In the genomic region with DNA sequence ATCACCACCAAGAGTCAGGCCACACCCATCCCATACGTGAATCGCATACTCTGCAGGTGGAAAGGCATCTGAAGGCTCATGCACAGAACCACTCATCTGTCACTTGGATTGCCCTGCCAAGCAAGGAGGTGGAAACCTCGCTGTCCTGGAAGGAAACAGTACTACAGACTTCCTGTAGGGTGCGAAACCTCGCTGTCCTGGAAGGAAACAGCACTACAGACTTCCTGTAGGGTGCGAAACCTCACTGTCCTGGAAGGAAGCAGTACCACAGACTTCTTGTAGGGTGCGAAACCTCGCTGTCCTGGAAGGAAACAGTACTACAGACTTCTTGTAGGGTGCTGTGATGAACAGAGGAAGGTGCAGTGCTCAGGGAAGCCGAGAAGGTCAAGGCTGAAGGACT, we compare ENCODE assay signal across 17 mouse cellular contexts. TPM values are rescaled to one million over a fixed set of nuclear protein-coding genes. Genes with fewer than 3 reads are reported as not detected.
A peak's percentile ranks its signal among the peaks of the same experiment; 100 is the strongest.
DNase-seq lines count a peak whose midpoint lies in the region; ATAC-seq and TF ChIP-seq lines count a peak whose summit lies in the region.
"Had no signal": no experiment of that assay in that cellular context is flagged by ENCODE, and none has a peak within 500 bp of the region (broad histone marks: within the 10 kb centered on the region; RNA-seq: fewer than 3 reads in every experiment).

No protein-coding gene starts in this region.

- H3K9me3 ChIP-seq in liver, postnatal 0 days (ENCODE audit: low read length): no peaks in the 10 kb centered on the region
- no peaks in the 10 kb centered on the region for H3K9me3 ChIP-seq in liver, embryonic 11.5 days (ENCODE audit: control insufficient read depth, low read length)
- H3K9me3 ChIP-seq in kidney, embryonic 16.5 days (ENCODE audit: low read length): no peaks in the 10 kb centered on the region
- H3K9me3 ChIP-seq: midbrain, embryonic 10.5 days had no signal

- H3K36me3 ChIP-seq in liver, postnatal 0 days (replicated peaks; ENCODE audit: insufficient read depth, low read length): no peaks in the 10 kb centered on the region
- H3K36me3 ChIP-seq in liver, embryonic 11.5 days (ENCODE audit: control insufficient read depth, insufficient read depth, low read length): no peaks in the 10 kb centered on the region
- no peaks in the 10 kb centered on the region for H3K36me3 ChIP-seq in kidney, embryonic 16.5 days (ENCODE audit: insufficient read depth, low read length)
- H3K36me3 ChIP-seq: midbrain, embryonic 10.5 days had no signal

- intact Hi-C loops in gastrocnemius, adult 2 months (cut with DNase I): no loop called here

- no peak overlapping the region for H3K27ac ChIP-seq in liver, postnatal 0 days (ENCODE audit: low read depth)
- H3K27ac ChIP-seq in liver, embryonic 11.5 days (ENCODE audit: low read depth, low read length): no peak overlapping the region
- no peak overlapping the region for H3K27ac ChIP-seq in kidney, embryonic 16.5 days (ENCODE audit: low read length)
- no peak overlapping the region for H3K27ac ChIP-seq in gastrocnemius, adult 2 months
- H3K27ac ChIP-seq: midbrain, embryonic 10.5 days had no signal

- H3K9ac ChIP-seq in liver, postnatal 0 days (replicated peaks): no peak overlapping the region
- H3K9ac ChIP-seq in liver, embryonic 11.5 days (ENCODE audit: low read depth, low read length): no peak overlapping the region
- H3K9ac ChIP-seq in kidney, embryonic 16.5 days (replicated peaks; ENCODE audit: low read length): no peak overlapping the region

- TF ChIP-seq EP300 in liver, postnatal 0 days (IDR thresholded peaks at IDR 0.05; ENCODE audit: low read depth): no peak

- DNase-seq in liver, postnatal 0 days: no peak
- no peak for DNase-seq in liver, embryonic 11.5 days (ENCODE audit: low spot score)
- DNase-seq in ES-CJ7 (ENCODE audit: low read depth, low spot score): peak; percentile 54
- DNase-seq in gastrocnemius, adult 2 months: no peak
- no peak for DNase-seq in ovary, postnatal 36 days (ENCODE audit: low spot score)
- DNase-seq: cerebellum, postnatal 25 days; gastrocnemius, postnatal 36 days; heart, postnatal 36 days; kidney, postnatal 10 days; lung, postnatal 10 days; right cerebral cortex, postnatal 14 days had no signal

- no peak for ATAC-seq in liver, postnatal 0 days
- no peak for ATAC-seq in liver, embryonic 11.5 days (replicated peaks; ENCODE audit: low FRiP score)
- ATAC-seq in activated CD4-positive, CD25-positive, alpha-beta regulatory T cell, adult 4 months: peak; percentile 66
- ATAC-seq in monocyte, adult 5-6 weeks (replicated peaks; ENCODE audit: insufficient number of reproducible peaks, low FRiP score, low TSS enrichment, poor library complexity, severe bottlenecking): 0 out of 2 replicates have a peak, but pooled peaks have one; percentile 36
- ATAC-seq in kidney, embryonic 16.5 days (ENCODE audit: low FRiP score, low TSS enrichment): no peak

- H3K4me1 ChIP-seq in liver, postnatal 0 days (ENCODE audit: insufficient read depth): no peaks in the 10 kb centered on the region
- H3K4me1 ChIP-seq in liver, embryonic 11.5 days (replicated peaks; ENCODE audit: control insufficient read depth, insufficient read depth, low read length): no peaks in the 10 kb centered on the region
- H3K4me1 ChIP-seq in kidney, embryonic 16.5 days (ENCODE audit: insufficient read depth, low read length): no peaks in the 10 kb centered on the region
- H3K4me1 ChIP-seq: midbrain, embryonic 10.5 days had no signal

- 46% methylated on average over 9 of the region's 9 CpGs for WGBS in liver, postnatal 0 days (ENCODE audit: insufficient replicate concordance)
- 47% methylated on average over 9 of the region's 9 CpGs for WGBS in liver, embryonic 11.5 days
- 74% methylated on average over 9 of the region's 9 CpGs for WGBS in kidney, embryonic 16.5 days

- no peak overlapping the region for H3K4me2 ChIP-seq in liver, postnatal 0 days (ENCODE audit: low read depth, low read length)
- H3K4me2 ChIP-seq in liver, embryonic 11.5 days: no peak overlapping the region
- H3K4me2 ChIP-seq in kidney, embryonic 16.5 days (replicated peaks; ENCODE audit: low read depth, low read length): no peak overlapping the region
- H3K4me2 ChIP-seq: heart, embryonic 11.5 days had no signal

- no peak overlapping the region for H3K4me3 ChIP-seq in liver, postnatal 0 days (ENCODE audit: low read depth, low read length)
- H3K4me3 ChIP-seq in liver, embryonic 11.5 days (ENCODE audit: low read depth, low read length): no peak overlapping the region
- H3K4me3 ChIP-seq in kidney, embryonic 16.5 days (ENCODE audit: low read length): no peak overlapping the region
- no peak overlapping the region for H3K4me3 ChIP-seq in gastrocnemius, adult 2 months
- H3K4me3 ChIP-seq: midbrain, embryonic 10.5 days; myocyte had no signal

- peaks cover 4% of the 10 kb centered on the region; the same call in 1 of the 2 replicates for H3K27me3 ChIP-seq in liver, postnatal 0 days (ENCODE audit: insufficient read depth, low read length)
- no peaks in the 10 kb centered on the region for H3K27me3 ChIP-seq in liver, embryonic 11.5 days (replicated peaks; ENCODE audit: control insufficient read depth, insufficient read depth, low read length)
- H3K27me3 ChIP-seq in kidney, embryonic 16.5 days (ENCODE audit: insufficient read depth, low read length): no peaks in the 10 kb centered on the region

- TF ChIP-seq CTCF in liver, postnatal 0 days (IDR thresholded peaks at IDR 0.05; ENCODE audit: low read depth): 0 out of 2 replicates have a peak, but pooled peaks have one; percentile 4
- no peak for TF ChIP-seq CTCF in gastrocnemius, adult 2 months (IDR thresholded peaks at IDR 0.05)

RNA-seq across cellular contexts. Expression of a gene that starts 8.6 kb away (rescaled TPM):
- 22.2 and 23.8 TPM in 2 replicates for polyA plus RNA-seq in liver, postnatal 0 days (2015; fragmentation: Nextera tagmentation; extraction: Ambion mirVana)
- 65.3 and 71.2 TPM in 2 replicates for polyA plus RNA-seq in liver, embryonic 11.5 days (2014; fragmentation: Nextera tagmentation; extraction: Ambion mirVana)
- 10 to 100 TPM; 29.3 to 29.8 TPM for polyA plus RNA-seq in activated CD4-positive, CD25-positive, alpha-beta regulatory T cell, adult 4 months (2017; shearing (Covaris generic))
- total RNA-seq in monocyte, adult 5-6 weeks (2017): 15.1 to 23.1 TPM (median 21.2 TPM) in 3 replicates
- polyA plus RNA-seq in kidney, embryonic 16.5 days (2015; fragmentation: Nextera tagmentation; extraction: Ambion mirVana): 81.0 and 82.4 TPM in 2 replicates
- 10 to 100 TPM; 17.9 to 19.6 TPM for total RNA-seq in gastrocnemius, adult 2 months (2021)

RNA-seq across cellular contexts. Expression of a gene that starts 46.1 kb away (rescaled TPM):
- 608 and 753 TPM in 2 replicates for polyA plus RNA-seq in liver, postnatal 0 days (2015; fragmentation: Nextera tagmentation; extraction: Ambion mirVana)
- 42.1 and 45.1 TPM in 2 replicates for polyA plus RNA-seq in liver, embryonic 11.5 days (2014; fragmentation: Nextera tagmentation; extraction: Ambion mirVana)
- polyA plus RNA-seq in activated CD4-positive, CD25-positive, alpha-beta regulatory T cell, adult 4 months (2017; shearing (Covaris generic)): 10 to 100 TPM; 89.5 to 92.7 TPM
- 80.2 to 110 TPM (median 109 TPM) in 3 replicates for total RNA-seq in monocyte, adult 5-6 weeks (2017)
- polyA plus RNA-seq in kidney, embryonic 16.5 days (2015; fragmentation: Nextera tagmentation; extraction: Ambion mirVana): 69.7 and 71.7 TPM in 2 replicates
- 100 to 1,000 TPM; 179 to 280 TPM for total RNA-seq in gastrocnemius, adult 2 months (2021)

Comparison
In these comparisons a context has a peak if more than half of its experiments do, and no peak if none do; other contexts are left out.
1. ATAC-seq: peak in activated CD4-positive, CD25-positive, alpha-beta regulatory T cell, adult 4 months (single experiment) and monocyte, adult 5-6 weeks (single experiment); none in liver, postnatal 0 days (single experiment), liver, embryonic 11.5 days (single experiment) and kidney, embryonic 16.5 days (single experiment).